Mouse (Mus musculus) lung, adult 2 months (tissue): ENCODE results near the gene C2cd4c.

Source experiments
- CTCF ChIP-seq: fragments of 200-500 bp; IDR thresholded peaks from 2 replicates; pipeline ENCODE4 v1.5.1; 2011; ENCODE audit warnings: mild to moderate bottlenecking, low read length, control low read depth; ENCODE audit not compliant: insufficient read depth
- POLR2A ChIP-seq: fragments of 200-500 bp; IDR thresholded peaks from 2 replicates; pipeline ENCODE4 v1.6.1; 2011; ENCODE audit warnings: low read depth, mild to moderate bottlenecking, control low read depth, low read length, borderline replicate concordance; ENCODE audit errors: extremely low read depth

- TF ChIP-seq CTCF, result no peak
- TF ChIP-seq POLR2A, result no peak
These were observed 18.3 kb downstream of the C2cd4c start for GRCm38 (mm10) chr10:79595590-79595929.
